Mouse (Mus musculus) central nervous system, embryonic 14 days (tissue): ENCODE data around the gene Rhbdl1. TPM values are rescaled to one million over a fixed set of nuclear protein-coding genes. Genes with fewer than 3 reads are reported as not detected.

Source experiments
- polyA plus RNA-seq: library from polyadenylated mRNA; depleted of rRNA; stranded (reverse); fragments of >200 nt; gene quantifications from 2 replicates; pipeline ENCODE4 v1.2.3, GENCODE M21; 2012; rRNA removed

The Rhbdl1 gene
- polyA plus RNA-seq, 1 experiment = 51.1 TPM

Other genes starting within 250 kb of the Rhbdl1 start
- gene Gng13, start 120.1 kb downstream of the Rhbdl1 start, polyA plus RNA-seq = 1.1 and 2.1 TPM in 2 replicates
- 16.3 and 17.3 TPM in 2 replicates for gene Chtf18, start 109.9 kb downstream of the Rhbdl1 start, polyA plus RNA-seq
- 44.1 and 45.9 TPM in 2 replicates for gene Rpusd1, start 109.6 kb downstream of the Rhbdl1 start, polyA plus RNA-seq
- 0.11 and 0.15 TPM in 2 replicates for gene Mslnl, start 101.3 kb downstream of the Rhbdl1 start, polyA plus RNA-seq
- 0.14 and 0.25 TPM in 2 replicates for gene Msln, start 82.9 kb downstream of the Rhbdl1 start, polyA plus RNA-seq
- 25.3 and 26.7 TPM in 2 replicates for gene Narfl, start 63.5 kb downstream of the Rhbdl1 start, polyA plus RNA-seq
- gene Haghl, start 51.6 kb downstream of the Rhbdl1 start, polyA plus RNA-seq = 214 and 220 TPM in 2 replicates
- gene Ccdc78, start 50.7 kb downstream of the Rhbdl1 start, polyA plus RNA-seq = 0.04 and 0.11 TPM in 2 replicates
- 106 and 110 TPM in 2 replicates for gene Fam173a, start 44.4 kb downstream of the Rhbdl1 start, polyA plus RNA-seq
- 0.18 TPM in 1 of 2 replicates, not detected in the other for gene AC134908.4, start 41.6 kb downstream of the Rhbdl1 start, polyA plus RNA-seq
- gene Metrn, start 40.2 kb downstream of the Rhbdl1 start, polyA plus RNA-seq = 101 TPM in 2 replicates
- 64.6 and 64.7 TPM in 2 replicates for gene Fbxl16, start 28.2 kb downstream of the Rhbdl1 start, polyA plus RNA-seq
- 48.6 and 49.3 TPM in 2 replicates for gene Wdr24, start 13.7 kb downstream of the Rhbdl1 start, polyA plus RNA-seq
- gene Jmjd8, start 8.4 kb downstream of the Rhbdl1 start, polyA plus RNA-seq = 82.0 and 84.1 TPM in 2 replicates
- 303 and 324 TPM in 2 replicates for gene Stub1, start 3.9 kb downstream of the Rhbdl1 start, polyA plus RNA-seq
- gene Gm20683, start 4.5 kb upstream of the Rhbdl1 start, polyA plus RNA-seq = 27.5 and 27.9 TPM in 2 replicates
- gene Rhot2, start 7.6 kb upstream of the Rhbdl1 start, polyA plus RNA-seq = 94.8 and 98.3 TPM in 2 replicates
- 57.9 and 59.3 TPM in 2 replicates for gene Wdr90, start 24.2 kb upstream of the Rhbdl1 start, polyA plus RNA-seq
- 10.1 and 10.9 TPM in 2 replicates for gene Mcrip2, start 31.5 kb upstream of the Rhbdl1 start, polyA plus RNA-seq
- gene Mettl26, start 37.8 kb upstream of the Rhbdl1 start, polyA plus RNA-seq = 71.8 and 76.2 TPM in 2 replicates
- 0.86 and 1.0 TPM in 2 replicates for gene Wfikkn1, start 43.6 kb upstream of the Rhbdl1 start, polyA plus RNA-seq
- gene Rab40c, start 82.4 kb upstream of the Rhbdl1 start, polyA plus RNA-seq = 70.6 and 80.8 TPM in 2 replicates
- gene Pigq, start 107.6 kb upstream of the Rhbdl1 start, polyA plus RNA-seq = 95.7 and 101 TPM in 2 replicates
- 0.11 and 0.34 TPM in 2 replicates for gene Nhlrc4, start 107.7 kb upstream of the Rhbdl1 start, polyA plus RNA-seq
- gene A930017K11Rik, start 115.3 kb upstream of the Rhbdl1 start, polyA plus RNA-seq = 0.41 and 0.68 TPM in 2 replicates
- gene Capn15, start 148.5 kb upstream of the Rhbdl1 start, polyA plus RNA-seq = 43.8 and 45.6 TPM in 2 replicates
- 64.6 and 66.8 TPM in 2 replicates for gene Rab11fip3, start 232.3 kb upstream of the Rhbdl1 start, polyA plus RNA-seq